Mouse (Mus musculus): ENCODE measurements around the gene Ly9.

GRCm38 (mm10) chr1:171604686-171605085 is 2.5 kb downstream of the Ly9 start:
- no peak for TF ChIP-seq CTCF (IDR thresholded peaks at IDR 0.05; ENCODE audit: low read depth, low read length)
- TF ChIP-seq POLR2A (IDR thresholded peaks at IDR 0.05; ENCODE audit: borderline replicate concordance, low read depth, low read length) = no peak

Data from bone marrow macrophage, adult 2 months (primary cell).